Mouse (Mus musculus) gastrocnemius, postnatal 4 days (tissue): ENCODE measurements at regions not wholly inside any gene's neighbourhood (a gene's known extent, or its start where the extent isn't known, plus 50 kb on each side); places are given as distances from the start of the nearest gene placed in this dataset.
A peak's percentile ranks its signal among the peaks of the same experiment; 100 is the strongest.
"Not testable (repeated sequence)": the region's sequence is repeated elsewhere in the genome, so short reads cannot be mapped to it uniquely, and the experiment has no call there.

ENCODE experiments used
- DNase-seq, 2 experiments: peaks; one replicate each; pipeline ENCODE4 v3.0.0; 2021 to 2022; ENCODE audit warnings: low spot score in 2 of 2, mixed read lengths in 2 of 2

DNA sequence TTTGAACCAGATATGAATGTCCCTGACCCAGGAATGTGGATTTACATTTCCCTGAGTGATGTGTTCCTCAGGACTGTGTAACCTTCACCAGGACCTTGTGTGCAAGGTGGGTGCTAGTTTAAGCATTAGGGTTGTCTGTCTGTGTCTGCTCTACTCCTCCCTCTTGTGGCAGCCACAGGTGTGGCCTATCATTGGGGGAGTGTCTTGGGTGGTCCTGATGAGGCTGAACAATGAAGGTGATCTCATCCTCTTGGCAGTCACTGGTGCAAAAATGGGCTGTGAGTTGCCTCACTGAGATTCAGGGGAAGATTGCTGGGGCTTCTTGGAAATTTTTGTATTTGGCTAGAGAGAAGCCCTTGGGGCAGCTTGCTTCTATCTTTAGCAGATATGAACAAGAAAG is 179.4 kb upstream of the Ube2e1 start:
- DNase-seq: no peak

DNA sequence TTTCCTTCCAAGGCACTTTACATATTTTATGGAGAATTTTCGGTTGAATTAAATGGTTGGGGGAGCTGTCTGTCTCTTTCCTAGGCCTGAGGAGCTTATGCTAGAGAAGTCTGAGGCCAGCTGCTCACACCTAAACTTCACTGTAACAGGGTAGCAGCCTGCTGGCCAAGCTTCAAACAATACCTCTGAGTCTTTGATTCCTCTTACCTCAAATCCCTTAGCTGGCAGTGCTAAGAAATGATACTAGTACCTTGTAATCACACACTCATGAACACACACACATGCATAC is 176.6 kb upstream of the Ube2e1 start:
- no peak for DNase-seq

DNA sequence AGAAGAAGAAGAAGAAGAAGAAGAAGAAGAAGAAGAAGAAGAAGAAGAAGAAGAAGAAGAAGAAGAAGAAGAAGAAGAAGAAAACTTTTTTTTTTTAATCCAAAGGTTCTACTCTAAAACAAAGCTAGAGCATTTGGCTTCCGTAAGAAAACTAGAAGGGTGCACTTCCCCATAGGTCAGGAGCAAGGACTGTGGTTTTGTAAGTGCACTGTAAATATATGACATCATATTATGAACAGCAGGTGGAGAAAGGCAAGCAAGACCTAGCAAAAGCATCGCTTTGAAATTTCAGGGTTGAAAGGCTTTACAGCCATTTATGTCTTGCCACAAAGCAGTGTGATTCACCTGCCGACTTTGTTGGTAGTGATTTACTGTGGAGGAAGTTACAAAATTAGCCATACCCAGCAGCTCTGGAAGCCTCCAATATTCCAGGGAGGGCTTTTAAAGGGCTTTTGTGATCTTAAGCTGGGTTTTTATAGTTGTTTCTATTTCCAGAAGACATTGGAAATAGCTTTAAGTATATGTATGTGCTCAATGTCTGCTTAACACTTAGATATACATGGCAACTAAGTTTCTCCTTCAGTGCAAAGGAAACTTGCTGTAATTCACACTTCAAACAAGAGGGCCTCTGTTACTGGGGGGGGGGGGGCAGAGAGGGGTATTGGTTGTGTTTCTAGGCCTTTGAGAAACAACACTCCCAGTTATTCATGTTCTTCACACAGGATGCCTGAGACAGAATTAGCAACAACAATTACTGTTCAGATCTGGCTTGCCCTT is 176.1 kb upstream of the Ube2e1 start:
- DNase-seq: no peak

DNA sequence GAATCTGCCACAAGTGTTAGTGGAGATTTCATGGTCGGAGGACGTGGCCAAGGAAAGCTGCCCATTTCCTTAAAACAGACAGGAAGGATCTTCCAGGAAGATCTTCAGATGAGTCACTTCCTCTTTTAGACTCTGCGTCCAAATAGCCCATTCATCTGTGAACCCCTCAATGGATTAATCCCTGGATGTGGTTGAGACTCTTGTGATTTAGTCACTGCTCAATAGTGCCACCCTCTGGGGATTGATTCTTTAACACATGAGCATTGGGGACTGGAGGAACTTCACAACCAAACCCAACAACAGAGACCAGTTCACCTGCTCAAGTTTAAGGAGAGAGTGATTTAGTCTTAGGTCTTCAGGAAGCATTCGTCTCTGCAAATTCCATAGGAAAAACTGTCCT is 174.5 kb upstream of the Ube2e1 start:
- DNase-seq: no peak

DNA sequence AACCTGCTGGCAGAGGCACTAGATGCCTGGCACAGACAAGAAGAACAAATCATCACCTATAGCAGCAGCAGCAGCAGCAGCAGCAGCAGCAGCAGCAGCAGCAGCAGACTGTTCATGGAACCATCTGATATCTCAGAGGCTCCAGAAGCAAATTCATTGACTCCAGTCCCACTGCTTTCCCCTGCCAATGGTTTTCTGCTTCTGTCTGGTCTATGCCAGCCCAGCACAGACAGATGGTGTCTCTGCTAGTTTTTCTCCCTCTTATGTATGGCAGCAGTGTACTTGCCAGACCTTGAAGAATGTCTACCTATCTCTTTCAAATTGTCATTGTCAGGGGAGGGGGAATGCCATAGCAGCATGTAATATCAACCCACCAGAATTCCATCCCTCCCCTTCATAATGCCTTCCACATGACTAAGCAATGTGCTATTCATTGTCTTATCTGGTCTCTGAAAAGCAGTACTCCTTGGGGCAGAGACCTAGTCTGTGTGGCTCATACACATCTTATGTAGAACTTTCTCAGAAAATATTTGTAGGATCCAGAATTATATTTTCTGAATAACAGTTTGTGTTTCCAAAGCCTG is 168.7 kb upstream of the Ube2e1 start:
- DNase-seq: no peak

DNA sequence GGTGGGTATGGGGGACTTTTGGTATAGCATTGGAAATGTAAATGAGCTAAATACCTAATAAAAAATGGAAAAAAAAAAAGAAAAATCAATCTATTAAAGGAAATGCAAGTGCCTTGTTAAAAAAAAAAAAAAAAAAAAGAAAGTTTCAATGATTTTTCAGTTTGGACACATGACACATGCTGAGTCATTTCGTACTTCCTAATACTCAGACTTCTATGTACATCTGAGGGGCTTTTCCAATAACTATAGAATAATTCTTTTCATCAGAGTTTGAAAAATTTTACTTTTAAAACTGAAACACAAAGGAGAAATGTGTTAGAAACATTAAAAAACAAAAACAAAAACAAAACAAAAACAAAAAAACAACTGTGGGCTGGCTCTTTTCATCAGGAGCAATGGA is 162.4 kb upstream of the Ube2e1 start:
- no peak for DNase-seq

DNA sequence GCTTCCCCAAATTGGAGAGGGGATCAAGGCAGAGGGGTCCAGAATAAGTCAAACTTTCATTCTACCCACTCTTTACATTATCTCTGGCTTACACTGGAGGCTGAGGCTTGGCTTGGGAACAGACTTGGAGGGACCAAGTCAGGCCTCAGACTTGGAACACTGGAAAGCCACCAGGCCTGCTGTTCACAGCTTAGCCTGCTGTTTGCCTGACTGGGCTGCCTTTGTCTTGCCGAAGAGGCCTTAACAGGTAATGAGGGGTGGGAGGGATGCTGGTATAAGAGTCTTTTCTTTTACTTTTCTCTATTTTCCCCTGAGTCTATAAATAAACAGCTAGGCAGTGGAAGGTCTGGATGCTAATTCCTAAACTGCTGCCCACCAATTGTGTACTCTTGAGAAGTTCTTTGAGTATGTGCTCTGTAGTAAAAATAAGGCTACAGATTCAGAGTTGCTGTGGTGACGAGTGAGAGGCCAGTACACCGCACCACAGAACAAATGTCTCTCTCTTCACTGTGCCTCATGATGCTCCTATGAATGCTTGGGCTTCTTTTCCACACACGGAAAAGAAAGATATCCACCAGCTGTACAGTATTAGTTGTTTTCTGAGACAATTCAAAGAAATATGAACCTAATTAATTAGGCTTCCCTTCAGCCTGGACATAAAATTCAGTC is 154.6 kb upstream of the Ube2e1 start:
- no peak for DNase-seq

DNA sequence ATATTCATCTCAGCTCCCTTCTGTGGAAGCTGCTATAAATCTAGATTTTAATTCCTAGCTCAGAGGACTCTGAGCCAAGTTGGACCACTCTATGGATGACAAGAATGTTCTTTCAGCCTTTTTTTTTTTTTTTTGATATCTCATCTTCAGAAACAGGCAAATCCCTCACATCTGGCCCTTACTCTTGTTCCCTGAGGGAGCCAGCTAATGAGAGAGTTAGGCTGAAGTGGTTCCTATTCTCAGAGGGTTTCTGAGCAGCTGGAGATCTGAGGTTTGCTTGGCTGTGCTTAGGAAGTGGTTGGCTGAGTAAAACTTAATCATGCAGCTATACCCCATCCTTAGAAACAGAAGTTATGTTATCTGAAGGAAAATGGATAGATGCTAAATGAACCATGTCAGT is 153.9 kb upstream of the Ube2e1 start:
- no peak for DNase-seq

DNA sequence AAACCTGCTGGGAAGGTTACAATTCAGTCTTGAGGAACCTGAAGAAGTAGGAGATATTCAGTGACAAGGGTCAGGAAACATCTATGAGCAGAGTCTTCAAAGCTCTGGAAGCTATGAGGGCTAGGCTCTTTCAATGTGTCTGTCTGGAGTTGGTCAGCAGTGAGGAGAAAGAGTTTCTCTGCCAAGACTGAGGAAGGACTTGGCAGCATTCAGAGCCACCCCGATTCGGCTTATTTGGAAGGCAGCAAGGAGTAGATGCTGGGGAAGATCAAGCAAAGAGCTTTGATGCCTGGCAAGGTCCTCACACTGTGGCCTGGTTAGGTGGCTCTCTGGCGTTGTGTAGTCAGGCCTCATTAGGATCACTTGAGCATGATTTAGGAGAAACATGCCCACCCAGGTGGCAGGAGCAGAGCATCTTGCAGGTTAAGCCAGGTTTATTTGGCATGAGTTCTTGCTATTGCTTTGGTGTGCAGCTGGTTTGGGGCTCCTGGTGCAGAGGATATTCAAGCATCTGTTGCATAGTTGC is 145.2 kb upstream of the Ube2e1 start:
- no peak for DNase-seq

DNA sequence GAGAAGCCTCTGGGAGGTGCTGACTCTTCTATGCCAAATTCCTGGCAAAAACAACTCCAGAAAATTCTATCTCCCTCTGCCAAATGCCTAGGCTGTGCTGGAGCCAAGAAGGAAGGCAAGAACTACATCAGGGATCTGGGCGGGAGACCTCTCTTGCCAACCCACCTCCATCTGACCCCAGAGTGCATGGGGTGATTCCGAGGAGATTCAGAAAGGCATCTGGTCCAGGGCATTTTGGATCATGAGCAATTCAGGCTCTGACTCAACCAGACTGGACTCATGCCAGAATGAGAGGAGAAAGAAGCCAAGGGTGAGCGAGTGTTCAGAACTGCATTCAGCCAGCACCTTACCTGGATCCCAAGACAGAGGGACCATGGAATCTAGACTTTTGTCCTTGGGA is 137.0 kb upstream of the Ube2e1 start:
- peak in 1 of 2 experiments; percentile 11 for DNase-seq

DNA sequence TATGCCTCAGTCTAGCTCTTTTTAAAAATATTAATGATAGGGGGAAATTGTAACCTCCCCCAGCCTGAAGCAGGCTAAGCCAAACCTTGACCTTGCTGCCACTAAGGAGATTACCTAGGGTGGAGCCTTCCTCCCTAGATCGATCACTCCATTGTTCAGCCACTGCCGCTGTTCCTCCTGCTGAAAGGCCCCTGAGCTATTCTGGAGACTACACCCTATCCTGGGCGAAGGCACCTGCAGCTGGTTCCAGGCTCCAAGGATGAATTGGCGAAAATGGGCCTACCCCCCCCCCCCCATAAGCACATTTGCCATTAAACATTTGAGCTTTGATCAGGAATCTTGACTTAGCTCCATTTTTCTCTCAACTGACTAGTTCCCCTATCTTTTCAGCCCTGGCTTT is 135.2 kb upstream of the Ube2e1 start:
- not testable (repeated sequence) for DNase-seq

DNA sequence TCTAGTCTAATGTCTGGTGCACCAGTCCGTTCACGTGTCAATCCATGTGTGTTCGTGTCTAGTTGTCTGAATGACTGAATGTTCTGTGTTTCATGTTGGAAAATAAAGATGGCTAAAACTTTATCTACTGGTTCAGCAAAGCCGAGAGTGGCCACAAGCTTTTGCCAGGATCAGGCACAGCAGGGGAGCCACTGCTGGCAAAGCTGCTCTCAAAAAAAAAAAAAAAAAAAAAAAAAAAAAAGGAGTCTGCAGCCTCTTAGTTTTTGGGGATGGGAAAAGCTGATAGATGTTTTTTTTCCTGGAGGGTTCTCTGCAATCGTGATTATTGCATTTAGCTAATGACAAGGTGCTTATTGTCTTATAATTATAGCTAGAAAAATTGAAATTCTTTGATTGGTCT is 132.5 kb upstream of the Ube2e1 start:
- DNase-seq: not testable (repeated sequence)

DNA sequence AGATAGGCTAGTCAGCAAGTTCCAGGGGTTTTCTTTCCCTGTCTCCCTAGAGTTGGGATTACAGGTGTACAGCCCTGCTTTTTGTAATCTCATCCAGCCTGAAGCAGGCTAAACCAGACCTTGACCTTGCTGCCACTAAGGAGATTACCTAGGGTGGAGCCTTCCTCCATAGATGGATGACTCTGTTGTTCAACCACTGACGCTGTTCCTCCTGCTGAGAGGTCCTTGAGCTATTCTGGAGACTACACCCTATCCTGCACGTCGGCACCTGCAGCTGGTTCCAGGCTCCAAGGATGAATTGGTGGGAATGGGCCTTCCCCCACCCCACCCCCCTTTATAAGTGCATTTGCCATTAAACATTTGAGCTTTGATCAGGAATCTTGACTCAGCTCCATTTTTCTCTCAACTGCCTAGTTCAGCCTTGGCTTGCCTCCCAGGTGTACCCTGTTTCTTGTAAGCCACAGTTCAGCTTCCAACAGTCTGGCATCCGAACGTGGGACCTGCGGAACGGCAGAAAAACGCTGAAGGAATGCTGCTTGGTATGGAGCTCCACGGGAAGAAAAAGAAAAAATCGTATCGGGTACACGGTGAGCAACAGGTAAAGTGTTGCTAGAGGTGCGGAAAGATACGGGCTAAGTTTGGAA is 131.7 kb upstream of the Ube2e1 start:
- DNase-seq: no peak

DNA sequence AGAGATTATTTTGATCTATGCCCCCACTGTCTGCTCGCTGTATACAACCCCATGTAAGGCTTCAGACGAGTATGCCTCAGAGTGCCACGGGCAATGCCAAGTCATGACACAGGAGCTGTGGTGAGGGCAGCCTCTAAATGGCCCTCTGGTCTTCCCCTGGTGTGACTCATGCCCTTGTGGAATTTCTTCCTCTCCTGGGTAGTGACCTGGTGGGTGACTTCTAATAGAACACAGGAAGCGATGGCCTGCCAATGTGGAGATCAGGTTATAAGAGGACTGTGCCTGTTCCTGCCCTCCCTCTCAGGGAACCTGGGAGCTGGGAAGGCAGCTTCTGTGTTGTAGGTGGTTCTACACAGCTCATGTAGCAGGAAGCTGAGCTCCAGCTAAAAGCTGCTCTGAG is 130.7 kb upstream of the Ube2e1 start:
- no peak for DNase-seq

DNA sequence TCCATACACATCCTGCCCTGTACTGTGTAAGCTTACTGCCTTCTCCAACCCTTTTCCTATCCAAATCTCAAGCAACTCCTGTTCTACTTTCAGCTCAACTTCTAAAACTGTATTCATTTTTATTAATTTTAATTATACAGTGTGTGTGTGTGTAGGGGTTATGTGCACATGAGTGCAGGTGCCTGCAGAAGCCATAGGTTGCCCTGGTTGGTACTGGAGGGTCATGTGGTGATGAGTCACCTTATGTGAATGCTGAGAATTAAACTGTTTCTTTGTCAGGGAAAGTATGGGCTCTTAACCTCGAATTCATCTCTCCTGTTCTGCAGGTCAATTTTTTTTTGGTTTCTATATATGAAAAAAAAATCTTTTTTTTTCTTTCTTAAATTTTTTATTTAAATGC is 117.0 kb upstream of the Ube2e1 start:
- no peak for DNase-seq

DNA sequence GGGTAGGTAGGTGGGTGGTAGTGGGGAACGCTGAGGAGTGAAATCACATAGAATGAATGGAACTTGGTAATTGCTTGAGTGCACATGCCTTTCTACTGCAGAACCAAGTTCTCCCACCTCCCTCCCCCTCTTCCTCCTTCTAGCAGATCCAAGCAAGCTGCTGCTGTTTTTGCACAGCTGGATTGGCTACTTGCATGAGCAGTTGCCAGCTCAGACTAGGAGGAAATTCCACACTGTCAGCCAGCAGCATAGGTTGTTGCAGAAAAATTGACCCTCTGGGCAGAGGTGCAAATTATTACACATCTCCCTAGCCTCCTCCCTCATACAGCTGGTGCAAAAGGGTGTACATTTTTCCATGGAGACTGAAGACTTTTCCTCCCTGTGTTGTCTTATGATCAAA is 112.8 kb upstream of the Ube2e1 start:
- no peak for DNase-seq

DNA sequence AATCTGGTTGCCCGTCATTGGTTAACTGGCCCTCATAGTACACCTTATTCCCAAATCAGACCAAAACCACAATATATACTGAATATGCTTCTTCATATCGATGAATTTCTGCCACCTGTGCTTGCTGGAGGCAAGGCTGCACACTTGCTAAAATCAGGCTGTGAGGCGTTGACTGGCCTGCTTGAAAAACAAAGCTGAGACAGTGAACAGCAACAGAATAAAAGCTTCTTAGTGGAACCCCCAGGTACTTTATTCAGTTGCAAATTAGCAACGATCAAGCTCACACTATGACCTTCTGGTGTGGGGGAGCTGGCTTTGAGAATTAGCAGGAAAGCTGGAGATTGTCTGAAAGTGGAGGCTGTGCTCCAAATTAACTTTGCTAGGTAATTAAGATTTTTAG is 97.3 kb upstream of the Ube2e1 start:
- not testable (repeated sequence) for DNase-seq

DNA sequence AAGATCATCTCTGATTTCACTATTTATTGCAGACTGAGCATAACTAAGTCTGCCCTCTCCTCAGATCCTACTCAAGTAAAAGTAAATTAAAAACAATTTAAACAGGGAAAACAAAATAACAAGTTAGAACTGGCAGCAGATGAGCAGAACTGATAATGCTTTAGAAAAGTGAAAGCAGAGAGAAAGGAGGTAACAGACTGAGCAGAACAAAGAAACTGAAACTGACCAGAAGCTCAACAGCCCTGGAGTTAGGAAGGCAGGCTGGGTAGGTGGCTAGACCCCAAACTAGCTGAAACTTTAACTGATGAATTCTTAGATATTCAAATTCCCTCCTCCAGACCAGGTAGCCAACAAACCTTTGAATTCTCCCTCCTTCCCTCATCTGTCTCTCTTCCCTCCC is 94.2 kb upstream of the Ube2e1 start:
- DNase-seq: no peak

DNA sequence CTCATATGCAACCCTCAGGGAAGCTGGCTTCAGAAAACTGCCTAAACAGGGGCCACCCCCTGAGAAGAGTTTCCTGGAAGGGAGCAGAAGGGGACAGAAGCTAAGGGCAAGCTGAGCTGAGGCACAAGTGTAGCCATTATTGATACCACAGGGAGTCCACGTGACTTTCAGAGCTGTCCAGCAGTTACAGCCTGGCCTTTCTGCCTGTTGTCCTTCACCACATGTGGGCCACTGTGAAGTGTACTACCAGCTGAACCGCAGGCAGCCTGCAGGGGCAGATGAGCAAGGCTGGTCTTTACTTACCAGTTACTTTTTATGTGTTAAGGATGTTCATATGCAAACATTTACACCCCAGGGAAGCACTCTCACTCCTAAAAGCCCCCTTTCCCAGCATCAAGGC is 85.2 kb upstream of the Ube2e1 start:
- no peak for DNase-seq

DNA sequence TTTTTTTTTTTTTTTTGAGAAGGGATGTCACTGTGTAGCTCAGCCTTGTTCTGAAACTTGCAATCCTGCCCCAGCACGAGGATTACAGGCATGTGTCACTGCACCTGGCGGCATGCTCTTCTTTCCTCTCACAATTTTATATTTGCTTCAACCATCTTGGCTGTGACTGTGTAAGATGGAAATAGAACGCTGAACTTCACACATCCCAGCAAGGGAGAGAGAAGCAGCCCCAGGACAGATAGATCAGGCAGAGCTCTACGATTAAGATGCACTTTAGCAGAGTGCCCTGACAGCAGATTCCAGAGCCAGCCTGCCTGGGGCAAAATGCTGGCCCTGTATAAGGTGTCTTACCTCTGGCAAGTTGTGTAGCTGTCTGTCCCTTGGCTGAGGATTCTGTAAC is 84.7 kb upstream of the Ube2e1 start:
- DNase-seq: no peak

DNA sequence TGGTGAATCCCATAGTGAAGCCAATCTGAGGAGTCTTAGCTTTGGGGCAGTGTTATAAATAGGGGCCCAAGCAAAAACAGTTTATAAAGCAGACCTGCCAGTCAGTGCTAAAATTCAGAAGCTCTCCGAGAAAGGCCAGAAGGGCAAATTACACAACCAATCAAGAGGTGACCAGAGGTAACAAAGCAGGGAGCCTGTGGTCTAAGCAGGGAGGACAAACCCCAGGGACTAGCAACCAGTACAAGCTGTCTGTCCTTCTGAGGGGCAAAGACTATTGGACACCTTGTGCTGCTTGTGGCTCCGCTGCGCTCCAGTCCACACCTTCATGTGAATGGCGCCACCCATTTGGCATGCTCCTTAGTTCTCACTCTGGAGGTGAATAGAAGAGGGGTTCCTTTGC is 67.3 kb upstream of the Ube2e1 start:
- no peak for DNase-seq

DNA sequence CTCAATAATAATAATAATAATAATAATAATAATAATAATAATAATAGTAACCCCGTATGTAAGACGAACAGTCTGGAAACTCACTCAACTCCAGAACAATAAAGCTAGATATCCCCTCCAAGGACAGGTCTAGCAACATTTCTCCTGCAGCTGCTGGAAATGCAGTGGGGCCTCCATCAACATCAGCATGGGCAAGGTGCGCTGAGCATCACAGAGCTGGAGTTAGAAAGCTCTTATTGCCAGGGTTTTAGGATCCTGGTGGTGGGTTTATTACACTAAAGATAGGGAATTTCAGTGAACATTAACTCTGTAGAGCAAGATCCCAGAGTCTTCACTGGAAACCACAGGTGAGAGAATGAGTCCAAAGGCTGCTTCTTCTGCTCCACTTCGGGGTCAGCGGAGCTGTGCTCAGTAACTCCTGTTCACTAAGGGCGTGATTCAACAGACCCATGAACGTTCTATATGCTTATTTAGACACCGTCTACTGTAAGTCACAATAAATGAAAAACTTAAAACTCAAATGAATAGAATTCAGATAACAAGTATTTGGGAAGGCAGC is 64.6 kb upstream of the Ube2e1 start:
- no peak for DNase-seq
